Mouse (Mus musculus) heart, postnatal 10 days (tissue): ENCODE data around the gene Ip6k3. TPM values are rescaled to one million over a fixed set of nuclear protein-coding genes. Genes with fewer than 3 reads are reported as not detected.
A peak's percentile ranks its signal among the peaks of the same experiment; 100 is the strongest.

Experiments used
- DNase-seq, 2 experiments: peaks; one replicate each; pipeline ENCODE4 v3.0.0; 2021
- intact Hi-C: fragments of 180-260 bp; cut with DNase I; formaldehyde crosslinking; loops from one replicate; pipeline ENCODE4 v1.15.1; 2025
- total RNA-seq, 2 experiments: library from RNA; stranded (reverse); gene quantifications; 2 replicates each; pipeline ENCODE4 v1.2.3; 2021

The Ip6k3 gene
- total RNA-seq, result 1 to 10 TPM; 9.2 to 10.0 TPM

DNA sequence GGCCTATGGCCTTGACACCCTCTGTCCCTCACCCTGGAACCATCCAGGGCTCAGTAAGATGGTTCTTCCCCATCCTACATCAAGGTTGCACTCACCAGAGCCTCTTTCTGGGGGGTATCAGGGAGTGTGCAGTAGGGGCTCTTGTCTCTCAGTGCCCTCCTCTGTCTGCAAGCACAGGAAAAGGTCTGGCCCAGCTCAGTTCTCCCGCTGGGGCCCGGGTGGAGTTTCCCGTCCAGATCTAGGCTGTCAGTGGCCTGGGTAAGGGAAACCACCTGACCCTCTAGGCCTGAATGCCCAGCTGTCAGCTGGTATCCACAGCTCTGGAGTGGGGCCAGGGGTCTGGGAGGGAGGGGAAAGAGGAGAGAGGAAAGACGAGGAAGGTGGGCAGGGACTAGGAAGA is at the start of gene Ip6k3:
Ip6k3 (minus strand) TSS at position 251 of the 400 bp plus-strand sequence.
- peak; percentile 75 to 78 for DNase-seq
- intact Hi-C loops, result loop anchor here (2.0 kb wide), 1 partner anchor 13 kb away; no protein-coding TSS in a partner anchor

GRCm38 (mm10) chr17:27212768-27213525 is 45.4 kb upstream of the Ip6k3 start:
- intact Hi-C loops, result loop anchor here (2.0 kb wide), 2 partner anchors 36 to 308 kb away; partner anchors contain the start of gene Grm4
- peak; percentile 72 to 80 for DNase-seq

DNA sequence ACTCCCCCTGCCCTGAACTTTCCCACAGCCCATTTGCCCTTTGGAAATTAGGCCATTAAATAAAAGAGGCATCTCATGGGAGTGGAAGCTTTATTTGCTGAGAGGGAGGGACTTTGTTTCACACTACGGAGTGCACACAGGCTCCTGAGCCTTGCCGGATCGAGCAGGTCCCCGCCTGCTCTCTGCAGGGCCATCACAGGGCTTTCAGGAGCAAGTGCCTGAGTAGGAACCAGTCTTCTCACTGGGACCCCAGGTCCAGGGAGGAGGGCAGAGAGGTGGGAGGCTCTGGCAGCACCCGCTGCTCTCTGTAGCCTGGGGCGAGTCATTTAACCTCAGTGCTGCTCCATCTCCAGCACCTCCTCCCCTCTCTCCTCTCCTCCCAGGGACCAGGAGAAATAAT is 44.4 kb upstream of the Ip6k3 start:
- DNase-seq, result no peak
- intact Hi-C loops, result loop anchor here (2.0 kb wide), 2 partner anchors 37 to 309 kb away; partner anchors contain the start of gene Grm4

DNA sequence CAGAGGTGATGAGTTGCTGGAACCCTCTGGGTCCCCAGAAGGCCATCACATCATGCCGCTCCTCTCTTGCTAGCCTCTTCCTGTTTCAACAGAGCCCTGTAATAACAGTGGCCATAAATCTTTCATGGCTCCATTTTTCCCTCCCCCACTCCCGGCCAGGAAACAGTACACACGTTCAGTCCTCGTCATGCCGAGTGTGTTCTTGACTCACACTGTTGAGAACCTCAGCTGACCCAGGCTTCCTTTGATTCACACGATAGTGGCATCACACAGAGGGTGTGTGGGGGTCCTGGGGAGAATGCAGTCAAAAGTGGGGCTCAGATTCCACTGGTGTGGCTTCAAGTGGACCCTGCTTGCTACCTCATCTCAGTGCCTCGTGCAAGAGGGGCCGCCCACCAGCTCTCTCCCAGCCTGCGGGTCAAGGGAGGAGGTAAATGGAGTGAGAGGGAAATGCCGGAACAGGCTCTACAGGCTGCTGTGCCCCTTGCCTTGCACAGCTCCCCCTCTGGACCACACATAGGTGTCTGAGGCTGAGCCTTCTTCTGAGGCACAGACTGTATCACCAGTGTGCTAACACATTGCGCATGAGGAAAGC is 39.6 kb upstream of the Ip6k3 start:
- DNase-seq, result no peak
- intact Hi-C loops, result loop anchor here (1.0 kb wide), 1 partner anchor 125 kb away; no protein-coding TSS in a partner anchor

GRCm38 (mm10) chr17:27204075-27204909 is 36.7 kb upstream of the Ip6k3 start, which contains the start of gene Lemd2:
Gene Lemd2, minus strand, starts transcription at chr17:27204469.
- peak; percentile 97 for DNase-seq
- intact Hi-C loops, result loop anchor here (5.0 kb wide), 2 partner anchors 172 to 962 kb away; partner anchors contain the start of gene Fam234a

- intact Hi-C loops, result loop anchor here (5.0 kb wide), 2 partner anchors 171 to 961 kb away; partner anchors contain the start of gene Fam234a
- peak; percentile 49 to 55 for DNase-seq
Observed at GRCm38 (mm10) chr17:27203358-27204074, 35.9 kb upstream of the Ip6k3 start.

- intact Hi-C loops, result loop anchor here (5.0 kb wide), 2 partner anchors 171 to 961 kb away; partner anchors contain the start of gene Fam234a
- DNase-seq, result no peak
Observed at GRCm38 (mm10) chr17:27202919-27203357, 35.3 kb upstream of the Ip6k3 start.

DNA sequence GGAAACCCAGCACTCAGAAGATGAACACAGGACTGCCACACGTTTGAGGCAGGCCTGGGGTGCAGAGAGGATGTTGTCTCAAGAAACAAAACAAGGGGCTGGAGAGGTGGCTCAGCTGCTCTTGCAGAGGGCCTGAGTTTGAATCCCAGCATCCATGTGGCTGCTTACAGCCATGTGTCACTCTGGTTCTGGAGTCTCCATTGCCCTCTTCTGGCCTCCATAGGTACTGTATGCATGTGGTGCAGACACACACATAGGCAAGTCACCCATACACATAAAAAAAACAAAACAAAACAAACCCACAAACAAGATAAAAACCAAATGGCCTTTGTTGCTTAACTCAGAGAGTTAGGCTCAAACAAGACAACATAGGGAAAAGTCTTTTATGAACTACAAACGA is 34.4 kb upstream of the Ip6k3 start:
- intact Hi-C loops, result loop anchor here (5.0 kb wide), 2 partner anchors 170 to 960 kb away; partner anchors contain the start of gene Fam234a
- DNase-seq, result no peak

GRCm38 (mm10) chr17:27200801-27201200 is 33.2 kb upstream of the Ip6k3 start:
- DNase-seq, result no peak
- intact Hi-C loops, result loop anchor here (5.0 kb wide), 2 partner anchors 168 to 958 kb away; partner anchors contain the start of gene Fam234a

GRCm38 (mm10) chr17:27199864-27200263 is 32.3 kb upstream of the Ip6k3 start:
- no peak for DNase-seq
- intact Hi-C loops, result loop anchor here (5.0 kb wide), 2 partner anchors 168 to 958 kb away; partner anchors contain the start of gene Fam234a

- DNase-seq, result no peak
- intact Hi-C loops, result no loop called here
Observed at GRCm38 (mm10) chr17:27199205-27199604, 31.6 kb upstream of the Ip6k3 start.

- intact Hi-C loops, result no loop called here
- no peak for DNase-seq
Observed at GRCm38 (mm10) chr17:27196206-27196605, 28.6 kb upstream of the Ip6k3 start.

DNA sequence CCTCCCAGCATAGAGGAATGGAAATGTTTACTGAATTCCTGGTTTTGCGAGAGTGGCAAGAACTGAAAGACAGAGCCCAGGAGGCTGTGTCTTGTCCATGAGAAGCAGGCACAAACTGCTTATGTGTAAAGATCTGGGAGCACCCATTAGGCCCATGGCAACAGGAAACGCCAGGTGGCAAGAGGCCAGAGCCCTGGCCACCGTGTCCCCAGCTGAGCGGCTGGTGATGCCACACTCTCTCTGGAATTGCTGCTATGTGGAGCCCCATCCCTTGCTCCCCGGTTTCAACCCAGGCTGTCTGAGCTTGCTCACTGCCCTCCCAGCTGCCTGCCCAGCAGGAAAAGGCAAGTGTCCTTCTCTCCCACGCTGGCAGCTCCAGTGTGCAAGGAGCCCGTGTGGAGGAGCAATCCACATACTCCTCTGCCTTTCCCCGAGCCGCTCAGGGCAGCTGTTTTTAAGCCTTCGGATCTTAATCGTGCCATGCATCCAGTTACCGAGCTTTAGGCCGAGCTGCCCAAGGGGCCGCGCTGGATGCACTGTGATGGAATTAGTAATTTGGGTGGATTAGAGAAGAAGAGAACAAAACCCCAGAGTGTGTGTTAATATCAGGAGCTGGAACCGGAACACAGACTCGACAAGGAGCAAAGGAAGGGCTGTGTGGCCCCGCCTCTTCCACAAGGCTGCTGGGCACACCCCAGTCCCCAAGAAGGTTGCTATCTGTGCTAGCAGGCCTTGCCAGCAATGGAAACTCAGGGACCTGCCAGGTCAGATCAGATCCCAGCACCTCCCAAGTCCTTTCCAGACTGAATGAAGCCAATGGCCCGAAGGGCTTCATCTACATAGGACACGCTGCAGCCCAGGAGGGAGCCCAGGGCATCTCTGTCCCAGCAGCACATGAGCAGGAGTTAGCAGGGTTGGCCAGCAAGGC is 26.9 kb upstream of the Ip6k3 start:
- no peak for DNase-seq
- intact Hi-C loops, result loop anchor here (5.0 kb wide), 1 partner anchor 328 kb away; the partner anchor contains the start of gene Grm4

GRCm38 (mm10) chr17:27191804-27192203 is 24.2 kb upstream of the Ip6k3 start:
- no peak for DNase-seq
- intact Hi-C loops, result loop anchor here (5.0 kb wide), 1 partner anchor 330 kb away; the partner anchor contains the start of gene Grm4

- intact Hi-C loops, result loop anchor here (5.0 kb wide), 1 partner anchor 331 kb away; the partner anchor contains the start of gene Grm4
- no peak for DNase-seq
Observed at GRCm38 (mm10) chr17:27191189-27191588, 23.6 kb upstream of the Ip6k3 start.

DNA sequence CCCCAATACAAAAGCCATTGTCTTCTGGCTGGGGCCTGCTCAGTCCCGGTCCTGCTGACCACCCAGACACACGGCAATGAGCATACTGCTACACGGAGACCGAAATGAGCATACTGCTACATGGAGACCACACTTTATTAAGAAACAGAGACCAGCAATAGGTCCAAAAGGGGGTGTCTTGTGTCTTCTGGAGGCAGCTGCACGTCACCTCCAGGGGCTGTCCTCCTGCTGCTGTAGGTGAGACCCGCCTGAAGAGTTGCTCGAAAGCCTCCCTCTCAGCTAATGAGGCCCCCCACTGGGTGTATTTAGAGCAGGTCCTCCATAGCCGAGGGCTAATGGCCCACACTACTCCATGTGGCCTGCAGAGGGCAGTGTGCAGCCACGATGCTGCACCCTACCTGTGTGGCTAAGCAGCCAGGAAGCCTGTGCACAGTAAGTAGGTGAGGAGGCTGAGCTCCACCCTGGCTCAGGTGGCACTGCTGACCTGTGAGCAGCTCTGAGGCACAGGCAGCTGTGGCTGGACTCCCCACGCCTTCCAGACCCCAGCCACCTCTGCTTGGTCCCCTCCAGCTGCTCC is 22.1 kb upstream of the Ip6k3 start:
- DNase-seq, result peak; percentile 55 to 67
- intact Hi-C loops, result loop anchor here (5.0 kb wide), 1 partner anchor 333 kb away; the partner anchor contains the start of gene Grm4

GRCm38 (mm10) chr17:27188883-27189282 is 21.3 kb upstream of the Ip6k3 start:
- intact Hi-C loops, result no loop called here
- no peak for DNase-seq

DNA sequence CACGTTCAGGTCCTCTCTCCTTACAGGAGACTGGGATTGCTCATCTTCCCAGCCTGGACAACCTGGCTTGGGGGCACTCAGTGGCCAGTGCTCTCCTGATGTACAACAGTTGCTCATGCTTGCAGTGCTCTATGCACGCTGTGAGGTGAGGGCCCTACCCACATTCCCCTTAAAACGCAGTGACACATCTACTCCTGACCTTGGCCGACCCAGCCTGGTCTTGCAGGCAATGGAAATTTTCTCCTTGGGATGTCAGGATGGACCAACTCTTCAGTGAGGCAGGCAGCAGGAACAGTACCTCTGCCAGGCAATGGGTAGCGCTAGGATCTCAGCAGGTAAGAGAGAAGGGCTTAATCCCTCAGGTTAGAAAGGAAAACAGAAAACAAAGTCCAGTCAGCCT is 19.5 kb upstream of the Ip6k3 start:
- no peak for DNase-seq
- intact Hi-C loops, result no loop called here
